Mouse (Mus musculus) brown adipose tissue, adult 24 weeks (tissue): ENCODE results near the gene Dkkl1. TPM values are rescaled to one million over a fixed set of nuclear protein-coding genes. Genes with fewer than 3 reads are reported as not detected.

Experiments
- H3K27ac ChIP-seq: fragments of 200-500 bp; replicated peaks from 2 replicates; pipeline ENCODE4 v1.5.1; 2012; ENCODE audit warnings: low read depth, mild to moderate bottlenecking, low read length
- H3K4me1 ChIP-seq: fragments of 200-500 bp; 2 replicates; pipeline ENCODE4 v1.6.1; 2012; ENCODE audit warnings: low read length, mixed read lengths; ENCODE audit not compliant: control insufficient read depth, insufficient read depth, insufficient read length
- H3K4me3 ChIP-seq: fragments of 200-500 bp; 2 replicates; pipeline ENCODE4 v1.5.1; 2012; ENCODE audit warnings: low read depth, mild to moderate bottlenecking, low read length, moderate library complexity; ENCODE audit not compliant: insufficient read depth
- polyA plus RNA-seq: library from polyadenylated mRNA; stranded (reverse); fragments of >200 nt; gene quantifications from 2 replicates; pipeline ENCODE4 v1.2.4, GENCODE M21; 2012; ENCODE audit not compliant: missing spikeins, insufficient read depth, insufficient read length

Gene Dkkl1
- polyA plus RNA-seq, 1 experiment: not detected

- H3K4me3 ChIP-seq: no peak overlapping the region
- no peak overlapping the region for H3K27ac ChIP-seq
- peaks cover 2% of the 10 kb centered on the region for H3K4me1 ChIP-seq
Observed at GRCm38 (mm10) chr7:45212356-45212755, 409 bp upstream of the Dkkl1 start.

- Histone ChIP-seq H3K4me3 (no peak overlapping the region), H3K27ac (no peak overlapping the region)
Observed at GRCm38 (mm10) chr7:45211070-45211469, 877 bp downstream of the Dkkl1 start.

GRCm38 (mm10) chr7:45208260-45208659 lies 3.7 kb downstream of the Dkkl1 start:
- no peak overlapping the region for H3K4me3 ChIP-seq
- no peak overlapping the region for H3K27ac ChIP-seq
- H3K4me1 ChIP-seq: no peaks in the 10 kb centered on the region

More at GRCm38 (mm10) chr7:45211070-45211469, 877 bp downstream of the Dkkl1 start:
- H3K4me1 ChIP-seq: peaks cover 2% of the 10 kb centered on the region; the same call in 1 of the 2 replicates

GRCm38 (mm10) chr7:45204380-45205143 lies 7.4 kb downstream of the Dkkl1 start, which contains the start of gene Ccdc155:
Gene Ccdc155 (minus strand): TSS chr7:45204892.
- H3K4me1 ChIP-seq: no peaks in the 10 kb centered on the region

GRCm38 (mm10) chr7:45202654-45203053 lies 9.3 kb downstream of the Dkkl1 start:
- no peak overlapping the region for H3K27ac ChIP-seq
- H3K4me1 ChIP-seq: no peaks in the 10 kb centered on the region
- H3K4me3 ChIP-seq: no peak overlapping the region

More at GRCm38 (mm10) chr7:45204380-45205143, 7.4 kb downstream of the Dkkl1 start, which contains the start of gene Ccdc155:
- Histone ChIP-seq H3K27ac (no peak within 1 kb of the TSS), H3K4me3 (peak within 1 kb of the TSS; percentile 50)

GRCm38 (mm10) chr7:45198961-45199360 lies 13.0 kb downstream of the Dkkl1 start:
- Histone ChIP-seq H3K27ac (no peak overlapping the region), H3K4me1 (no peaks in the 10 kb centered on the region), H3K4me3 (no peak overlapping the region)

- no peak overlapping the region for H3K4me3 ChIP-seq
- H3K4me1 ChIP-seq: no peaks in the 10 kb centered on the region
- no peak overlapping the region for H3K27ac ChIP-seq
Observed at GRCm38 (mm10) chr7:45198435-45198834, 13.5 kb downstream of the Dkkl1 start.

GRCm38 (mm10) chr7:45196994-45197393 lies 15.0 kb downstream of the Dkkl1 start:
- Histone ChIP-seq H3K4me3 (no peak overlapping the region), H3K27ac (no peak overlapping the region)

GRCm38 (mm10) chr7:45196176-45196535 lies 15.8 kb downstream of the Dkkl1 start:
- no peaks in the 10 kb centered on the region for H3K4me1 ChIP-seq
- H3K27ac ChIP-seq: no peak overlapping the region
- H3K4me3 ChIP-seq: no peak overlapping the region

More at GRCm38 (mm10) chr7:45196994-45197393, 15.0 kb downstream of the Dkkl1 start:
- H3K4me1 ChIP-seq: no peaks in the 10 kb centered on the region

- no peak overlapping the region for H3K27ac ChIP-seq
- no peak overlapping the region for H3K4me3 ChIP-seq
- no peaks in the 10 kb centered on the region for H3K4me1 ChIP-seq
Observed at GRCm38 (mm10) chr7:45195341-45196175, 16.4 kb downstream of the Dkkl1 start.

GRCm38 (mm10) chr7:45193871-45194785 lies 17.8 kb downstream of the Dkkl1 start:
- Histone ChIP-seq H3K4me1 (no peaks in the 10 kb centered on the region), H3K4me3 (no peak overlapping the region), H3K27ac (no peak overlapping the region)

- Histone ChIP-seq H3K27ac (no peak overlapping the region), H3K4me1 (no peaks in the 10 kb centered on the region), H3K4me3 (no peak overlapping the region)
Observed at GRCm38 (mm10) chr7:45193406-45193805, 18.5 kb downstream of the Dkkl1 start.

GRCm38 (mm10) chr7:45192585-45193310 lies 19.2 kb downstream of the Dkkl1 start:
- Histone ChIP-seq H3K4me3 (no peak overlapping the region), H3K27ac (no peak overlapping the region), H3K4me1 (no peaks in the 10 kb centered on the region)

- no peak overlapping the region for H3K4me3 ChIP-seq
- no peaks in the 10 kb centered on the region for H3K4me1 ChIP-seq
- H3K27ac ChIP-seq: no peak overlapping the region
Observed at GRCm38 (mm10) chr7:45191803-45192363, 20.1 kb downstream of the Dkkl1 start.
